Mouse (Mus musculus) B cell, adult 2 months (primary cell): ENCODE data around the gene Tns3.

Source experiments
- DNase-seq, 2 experiments: peaks; one replicate each; pipeline ENCODE4 v3.0.0; 2022

Tns3 gene

DNA sequence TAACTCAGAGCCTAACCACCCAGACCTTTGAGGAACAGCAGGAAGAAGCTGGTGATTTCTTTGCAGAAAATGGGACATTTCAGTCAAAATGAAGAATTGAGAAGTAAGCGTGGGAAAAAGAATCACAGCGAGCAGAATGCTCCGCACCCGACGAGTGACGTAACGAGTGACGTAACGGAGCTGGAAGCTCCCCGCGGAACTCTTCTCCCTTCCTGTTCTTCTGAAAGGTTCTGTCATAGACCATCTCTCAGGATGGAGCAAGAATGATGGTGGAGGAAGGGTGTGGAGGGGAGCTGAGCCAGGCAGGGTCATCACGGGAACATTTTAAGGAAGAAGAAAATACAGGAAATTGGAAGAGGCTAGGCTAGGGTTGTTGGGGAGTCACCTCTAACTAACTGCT lies 54.5 kb downstream of the Tns3 start:
- DNase-seq, result no peak

DNA sequence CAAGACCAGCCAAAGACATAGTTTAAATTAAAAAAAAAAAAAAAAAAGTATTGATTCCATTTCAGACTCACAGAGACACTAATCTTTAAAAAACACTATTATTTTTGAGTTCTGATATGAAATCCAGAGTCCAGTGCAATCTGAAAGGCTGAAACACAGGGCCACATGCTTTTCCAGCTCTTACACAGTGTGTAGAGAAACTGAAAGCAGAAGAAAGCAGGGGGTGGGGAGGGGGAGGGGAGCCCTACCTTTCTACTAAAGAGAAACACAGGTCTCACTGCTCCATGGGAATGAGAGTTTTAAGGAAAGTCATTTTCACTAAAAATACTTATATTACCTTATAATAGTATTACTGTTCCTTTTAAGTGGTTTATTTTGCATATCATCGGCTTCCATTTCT lies 57.2 kb downstream of the Tns3 start:
- no peak for DNase-seq

DNA sequence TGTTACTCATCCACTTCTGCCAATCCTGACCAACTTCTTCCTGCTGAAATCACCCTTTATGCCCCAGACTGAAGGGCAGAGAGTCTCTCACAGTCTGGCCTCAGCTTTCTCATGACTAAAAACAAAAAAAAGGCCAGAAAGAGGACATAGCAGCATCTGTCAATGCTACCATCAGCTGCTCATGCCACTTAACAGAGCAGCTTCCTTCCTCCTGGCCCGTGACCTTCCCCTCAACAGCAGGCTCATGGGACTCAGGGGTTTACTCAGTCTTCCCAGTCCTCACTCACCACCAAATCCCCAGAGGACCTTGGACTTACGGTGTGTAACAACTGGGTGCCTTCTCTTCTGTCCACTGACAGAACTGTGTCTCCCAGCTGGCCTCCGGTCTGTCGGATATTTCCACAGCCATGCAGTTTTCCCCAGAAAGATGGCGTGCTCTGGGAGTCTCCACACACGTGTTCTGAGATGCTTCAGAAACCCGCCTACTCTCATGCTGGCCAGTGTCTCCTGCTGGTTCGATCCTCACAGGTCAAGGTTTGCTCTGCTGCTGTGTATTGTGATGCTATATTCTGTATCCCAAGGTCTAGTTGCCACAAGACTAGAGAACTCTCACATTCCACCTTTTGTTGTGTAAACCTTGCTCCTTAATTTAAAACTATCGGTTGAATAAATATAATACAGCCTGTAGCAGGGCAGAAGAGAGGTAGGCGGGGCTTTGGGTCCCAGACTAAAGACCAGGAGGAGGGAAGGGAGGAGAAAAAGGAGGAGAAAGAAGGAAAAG lies 59.4 kb downstream of the Tns3 start:
- no peak for DNase-seq

DNA sequence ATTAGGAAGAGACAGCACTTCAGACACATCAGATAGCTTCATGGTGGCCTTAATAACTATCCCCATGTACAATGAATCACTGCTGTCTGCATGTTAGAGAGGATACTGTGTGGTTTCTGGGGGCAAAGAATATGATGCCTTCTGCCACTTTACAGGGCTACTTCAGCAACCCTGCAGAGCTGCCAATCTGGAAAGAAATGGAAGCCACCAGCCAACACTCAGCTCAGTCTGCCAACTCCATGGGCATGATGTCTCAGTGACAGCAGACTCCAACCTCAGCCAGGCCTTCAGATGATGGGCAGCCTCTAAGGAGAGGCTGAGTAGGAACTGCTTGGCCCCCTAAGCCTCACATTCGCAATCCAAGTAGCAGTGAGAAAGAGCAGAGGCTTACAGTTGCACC lies 61.7 kb downstream of the Tns3 start:
- DNase-seq, result no peak

DNA sequence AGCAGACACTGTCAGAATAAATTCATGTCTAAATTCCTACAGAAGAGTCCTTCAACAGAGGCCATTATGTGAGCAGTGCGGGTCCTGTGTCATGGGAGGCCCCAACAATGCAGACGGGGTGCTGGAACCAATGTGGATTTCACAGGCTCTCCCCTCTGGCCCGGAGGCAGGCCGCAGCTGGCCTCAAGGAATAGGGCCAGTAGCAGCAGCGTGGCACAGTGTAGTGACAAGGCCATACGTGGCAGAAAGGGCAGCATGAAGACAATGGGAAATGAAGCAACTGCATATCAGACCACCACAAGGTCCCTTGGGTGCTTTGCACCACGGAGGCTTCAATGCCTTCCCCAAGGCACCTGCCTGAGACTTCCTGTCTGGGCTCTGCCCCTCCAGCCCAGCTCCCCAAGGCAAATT lies 62.9 kb downstream of the Tns3 start:
- peak; percentile 30 to 38 for DNase-seq

DNA sequence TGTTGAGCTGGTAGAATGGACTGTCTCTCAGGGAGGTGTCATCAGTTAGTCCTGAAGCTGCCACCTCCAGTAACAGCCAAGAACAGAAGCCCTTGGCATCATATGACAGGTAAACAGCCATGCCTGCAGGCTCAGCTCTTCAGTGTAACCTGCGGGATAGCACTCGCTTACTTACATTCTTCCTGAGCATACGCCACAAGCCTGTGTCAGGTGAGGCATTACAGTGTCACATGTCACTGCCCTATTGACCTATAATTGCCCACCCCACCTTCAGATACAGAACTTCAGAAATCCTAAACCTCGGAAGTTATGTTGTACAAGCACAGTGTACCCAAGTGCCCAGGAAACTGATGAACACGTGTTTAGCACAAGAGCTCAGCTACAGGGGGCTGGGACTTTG lies 68.7 kb downstream of the Tns3 start:
- no peak for DNase-seq

DNA sequence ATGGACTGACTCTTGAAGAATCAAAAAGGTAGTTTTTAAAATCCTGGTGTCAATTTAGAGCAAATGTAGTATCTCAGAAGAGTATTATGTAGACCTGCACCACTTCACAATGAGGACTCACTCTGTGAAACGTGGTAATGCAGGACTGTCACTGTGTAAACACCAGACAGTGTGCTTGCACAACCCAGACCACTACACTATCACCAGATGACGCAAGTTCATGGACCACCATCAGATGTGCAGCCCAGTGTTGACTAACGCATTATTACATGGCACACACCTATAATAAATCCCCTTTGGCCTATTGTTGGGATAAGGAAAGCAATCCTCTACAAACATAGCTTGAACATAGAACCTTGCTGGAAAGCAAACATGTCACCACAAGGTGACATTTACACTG lies 71.2 kb downstream of the Tns3 start:
- DNase-seq, result no peak

DNA sequence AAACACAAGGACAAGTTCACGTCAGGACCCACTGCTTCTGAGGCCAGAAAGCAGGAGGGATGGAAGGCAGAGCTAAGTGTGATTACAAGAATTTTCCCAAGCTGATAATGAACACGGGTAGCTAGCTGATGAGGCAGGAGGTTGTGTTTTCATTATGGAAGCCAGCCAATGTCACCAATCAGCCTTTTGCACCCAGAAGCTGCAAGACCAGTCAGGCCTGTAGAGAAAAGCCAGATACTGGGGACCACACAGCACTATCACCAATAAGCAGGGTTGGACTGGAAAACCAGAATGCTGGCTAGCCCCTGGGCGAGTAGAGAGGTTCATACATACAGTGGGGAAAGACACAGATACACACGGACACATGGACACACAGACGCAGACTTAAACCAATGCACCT lies 73.1 kb downstream of the Tns3 start:
- no peak for DNase-seq

DNA sequence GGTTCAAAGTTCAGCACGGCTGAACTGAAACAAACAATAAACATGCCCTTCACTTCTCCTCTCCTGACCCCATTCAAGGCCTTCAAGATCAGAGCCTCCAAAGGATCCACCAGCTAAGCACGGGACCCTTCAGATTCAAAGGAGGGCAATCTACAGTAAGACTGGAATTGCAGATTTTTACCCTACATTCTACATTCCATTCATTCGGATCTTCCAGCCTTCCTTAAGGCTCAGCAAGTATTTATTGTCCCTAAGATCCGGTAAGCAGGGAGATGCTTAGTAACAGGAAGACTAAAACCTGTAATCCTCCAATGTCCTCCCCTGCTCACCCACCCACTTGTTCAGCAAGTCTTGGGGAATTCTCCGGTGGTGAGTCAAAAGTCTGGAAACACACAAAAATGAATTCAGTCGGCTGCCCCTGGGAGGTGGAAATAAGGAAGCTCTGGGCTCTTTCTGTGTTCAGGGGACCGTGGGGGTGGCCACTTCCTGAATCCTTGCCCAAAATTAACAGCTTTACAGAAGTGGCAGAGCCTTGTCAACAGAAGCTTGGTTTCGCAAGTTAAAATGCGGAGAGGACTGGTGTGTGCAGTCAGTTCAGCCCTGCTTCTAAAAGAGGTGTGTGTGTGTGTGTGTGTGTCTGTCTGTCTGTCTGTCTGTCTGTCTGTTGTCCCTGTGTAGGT lies 75.0 kb downstream of the Tns3 start:
- peak; percentile 55 to 64 for DNase-seq

DNA sequence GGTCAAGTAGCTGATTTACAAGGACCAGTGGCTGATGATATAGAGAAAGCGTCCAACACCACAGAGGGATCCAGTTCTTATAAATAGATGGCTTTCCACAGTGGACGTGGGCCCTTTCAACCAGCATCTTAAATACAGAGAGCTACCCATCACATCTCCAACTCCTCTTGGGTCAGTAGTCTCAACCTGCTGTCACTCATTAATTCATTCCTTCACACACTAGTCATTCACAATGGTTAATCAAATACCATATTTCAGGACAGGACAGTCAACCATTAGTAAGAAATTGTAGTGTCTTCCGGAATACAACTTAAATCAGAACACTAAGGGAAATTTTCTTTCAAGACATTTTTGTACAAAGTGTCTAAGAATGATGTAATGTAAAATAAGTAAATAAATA lies 76.4 kb downstream of the Tns3 start:
- no peak for DNase-seq

DNA sequence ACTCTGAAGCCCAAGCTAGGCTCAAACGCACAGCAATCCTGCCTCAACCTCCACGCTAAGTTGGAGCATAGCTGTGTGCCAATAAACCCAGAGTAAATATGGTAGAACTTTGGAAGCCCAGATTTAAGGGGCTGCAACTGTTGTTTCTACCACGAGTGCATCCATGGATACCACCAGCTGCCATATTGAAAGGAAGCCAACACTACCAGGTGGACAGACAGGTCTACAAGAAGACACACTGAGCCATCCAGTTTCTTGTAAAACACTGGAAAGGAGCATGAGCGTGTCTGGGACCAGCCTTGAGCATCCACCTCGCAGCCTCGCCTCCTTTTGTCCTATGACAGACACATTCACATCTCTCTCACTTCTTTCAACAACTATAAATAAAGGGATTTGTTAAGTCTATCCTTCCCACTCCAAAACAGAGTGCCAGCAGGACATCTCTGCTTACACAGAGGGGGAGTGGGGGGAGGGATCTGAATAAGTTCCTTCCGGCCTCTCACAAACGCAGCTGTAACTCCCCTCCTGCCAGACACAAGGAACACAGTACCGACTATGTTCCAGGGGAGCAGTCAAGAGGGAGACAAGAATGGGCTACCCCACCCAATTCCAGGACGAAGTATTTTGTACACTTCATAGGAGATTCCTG lies 77.2 kb downstream of the Tns3 start:
- no peak for DNase-seq

DNA sequence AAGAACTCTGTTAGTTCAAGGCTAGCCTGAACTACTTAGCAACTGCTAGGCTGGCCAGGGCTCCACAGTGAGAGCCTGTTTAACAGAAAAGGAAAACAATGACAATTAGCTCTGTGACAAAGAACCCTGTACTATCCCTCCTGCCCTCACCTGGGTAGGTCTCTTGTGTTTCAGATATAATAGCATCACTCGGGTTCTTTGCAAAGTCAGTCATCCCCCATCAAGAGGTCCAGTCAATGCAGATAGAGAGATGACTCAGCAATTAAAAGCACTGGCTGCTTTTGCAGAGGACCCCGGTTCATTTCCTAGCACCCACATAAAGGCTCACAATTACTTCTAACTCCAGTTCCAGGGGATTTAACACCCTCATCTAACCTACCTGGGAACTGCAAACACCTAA lies 78.0 kb downstream of the Tns3 start:
- DNase-seq, result no peak

DNA sequence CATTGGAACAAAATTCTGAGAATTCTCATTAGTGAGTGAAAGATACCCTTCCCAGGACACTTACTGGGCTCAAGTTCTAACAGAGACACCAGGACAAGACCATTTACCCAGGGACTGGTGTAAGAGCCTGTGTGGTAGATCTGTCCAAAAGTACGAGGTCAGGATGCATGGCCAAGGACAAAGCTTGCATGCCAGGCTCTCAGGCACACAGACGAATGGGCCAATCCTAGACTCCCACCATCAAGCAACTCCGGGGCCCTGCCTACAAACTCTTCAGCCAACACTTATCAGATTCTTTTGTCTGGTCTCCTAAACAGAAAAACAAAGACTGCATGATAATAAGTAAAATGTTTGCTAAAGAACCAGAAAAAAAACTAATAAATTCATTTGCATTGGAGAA lies 78.6 kb downstream of the Tns3 start:
- no peak for DNase-seq

DNA sequence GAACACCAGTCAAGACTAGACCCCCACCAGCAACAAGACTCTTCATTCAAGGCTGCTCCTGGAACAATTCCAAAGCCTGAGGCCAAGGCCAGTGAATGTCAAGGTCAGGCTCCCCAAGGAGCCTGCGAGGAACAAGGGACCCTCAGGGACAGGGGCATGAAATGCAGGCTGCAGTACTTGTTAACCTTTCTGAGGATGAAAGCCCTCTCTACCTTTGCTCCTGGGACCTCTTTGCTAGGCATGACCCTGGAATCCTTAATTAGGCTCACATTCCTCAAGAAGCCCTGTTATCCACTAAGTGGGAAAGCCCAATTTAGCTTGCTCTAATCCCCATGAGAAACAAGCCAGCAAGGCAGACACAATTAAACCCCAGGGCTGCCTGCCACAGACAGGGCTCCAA lies 79.4 kb downstream of the Tns3 start:
- DNase-seq, result no peak

DNA sequence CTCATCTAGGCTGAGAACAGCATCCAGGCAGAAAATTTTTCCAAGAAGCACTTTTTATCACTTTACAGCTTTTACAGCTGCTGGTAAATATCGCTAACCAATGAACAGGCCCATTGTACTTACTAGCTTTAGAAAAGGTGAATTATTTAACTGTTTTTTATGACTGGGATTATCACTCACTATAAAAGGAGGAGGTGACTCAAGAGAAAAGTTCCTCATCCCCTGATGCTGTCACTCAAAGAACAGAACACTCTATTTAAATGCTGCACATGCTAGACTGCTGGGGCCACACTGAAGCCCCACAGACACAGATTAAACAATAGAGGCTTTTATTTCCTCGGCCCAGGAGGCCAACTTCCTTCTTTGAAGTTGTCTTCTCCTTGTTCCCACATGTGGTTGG lies 80.0 kb downstream of the Tns3 start:
- no peak for DNase-seq

DNA sequence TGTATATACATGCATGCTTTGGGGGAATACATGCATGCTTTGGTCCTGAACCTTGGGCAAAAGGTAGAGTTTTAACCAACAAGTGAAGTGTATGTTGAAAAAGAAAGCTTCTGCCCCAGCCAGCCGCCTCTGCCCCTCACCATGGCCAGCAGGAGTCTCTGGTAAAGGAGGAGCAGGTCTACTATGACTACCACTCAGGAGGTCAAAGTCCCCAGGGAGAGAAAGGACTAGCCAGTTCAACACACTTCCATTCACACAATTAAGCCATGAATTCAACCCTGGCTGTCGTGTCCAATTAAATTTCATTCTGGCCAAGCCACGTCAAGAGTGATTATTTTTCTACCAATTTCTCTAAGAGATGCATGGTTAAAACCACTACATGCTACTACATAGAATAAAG lies 81.2 kb downstream of the Tns3 start:
- DNase-seq, result no peak

DNA sequence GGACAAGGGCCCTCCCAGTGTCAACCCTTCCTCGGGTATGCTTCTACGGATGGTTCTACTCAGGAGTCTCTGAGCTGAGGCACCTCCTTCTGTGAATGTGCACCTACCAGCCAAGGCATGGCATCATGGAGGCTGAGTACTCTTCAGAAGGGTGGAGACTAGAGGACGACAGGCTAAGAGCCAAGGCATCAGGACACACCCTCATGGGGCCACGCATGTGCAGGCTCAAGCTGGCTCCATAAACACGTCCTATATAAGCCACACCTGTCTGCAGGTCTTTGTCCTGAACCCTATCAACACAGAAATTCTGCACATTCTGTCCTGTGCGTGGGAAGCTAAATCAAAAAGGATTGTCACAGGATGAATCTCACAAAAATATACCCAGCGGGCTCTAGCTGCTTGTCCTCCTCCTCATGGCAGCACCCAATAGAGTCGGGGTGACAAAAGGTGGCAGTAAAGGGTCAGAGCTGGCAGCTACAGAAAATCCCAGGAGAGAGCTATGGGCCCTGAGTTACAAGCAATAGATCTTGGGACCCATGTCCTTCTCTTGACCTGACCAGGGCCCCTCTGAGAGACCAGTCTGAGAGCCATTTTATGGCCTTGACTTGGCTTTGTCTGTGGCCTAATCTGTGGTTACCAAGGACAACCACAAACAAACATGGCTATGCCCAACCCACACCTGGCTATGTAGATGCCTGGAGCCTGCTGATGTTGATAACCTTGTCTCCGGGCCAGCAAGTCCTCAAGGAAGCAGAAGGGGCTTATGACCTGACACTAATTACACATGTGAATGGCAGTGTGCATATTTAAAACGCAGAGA lies 82.0 kb downstream of the Tns3 start:
- DNase-seq, result no peak

DNA sequence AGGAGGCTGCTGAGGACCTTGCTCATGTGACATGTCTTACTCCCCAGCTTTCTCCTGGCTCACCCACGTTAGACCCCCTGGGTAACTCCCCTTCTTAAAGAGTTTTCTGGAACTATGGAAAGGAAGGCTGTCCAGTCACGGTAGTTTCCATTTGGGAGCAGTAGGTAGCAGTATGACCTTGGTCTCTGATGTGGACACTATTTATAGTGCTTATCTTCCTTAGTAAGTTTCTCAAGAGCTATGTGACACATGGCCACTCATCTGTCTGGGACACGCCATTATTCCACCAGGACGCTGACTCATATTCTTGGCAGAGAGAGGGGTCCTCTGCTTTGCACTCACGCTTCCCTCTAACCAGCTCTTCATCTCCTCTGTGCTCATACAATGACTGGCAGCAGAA lies 84.5 kb downstream of the Tns3 start:
- no peak for DNase-seq

DNA sequence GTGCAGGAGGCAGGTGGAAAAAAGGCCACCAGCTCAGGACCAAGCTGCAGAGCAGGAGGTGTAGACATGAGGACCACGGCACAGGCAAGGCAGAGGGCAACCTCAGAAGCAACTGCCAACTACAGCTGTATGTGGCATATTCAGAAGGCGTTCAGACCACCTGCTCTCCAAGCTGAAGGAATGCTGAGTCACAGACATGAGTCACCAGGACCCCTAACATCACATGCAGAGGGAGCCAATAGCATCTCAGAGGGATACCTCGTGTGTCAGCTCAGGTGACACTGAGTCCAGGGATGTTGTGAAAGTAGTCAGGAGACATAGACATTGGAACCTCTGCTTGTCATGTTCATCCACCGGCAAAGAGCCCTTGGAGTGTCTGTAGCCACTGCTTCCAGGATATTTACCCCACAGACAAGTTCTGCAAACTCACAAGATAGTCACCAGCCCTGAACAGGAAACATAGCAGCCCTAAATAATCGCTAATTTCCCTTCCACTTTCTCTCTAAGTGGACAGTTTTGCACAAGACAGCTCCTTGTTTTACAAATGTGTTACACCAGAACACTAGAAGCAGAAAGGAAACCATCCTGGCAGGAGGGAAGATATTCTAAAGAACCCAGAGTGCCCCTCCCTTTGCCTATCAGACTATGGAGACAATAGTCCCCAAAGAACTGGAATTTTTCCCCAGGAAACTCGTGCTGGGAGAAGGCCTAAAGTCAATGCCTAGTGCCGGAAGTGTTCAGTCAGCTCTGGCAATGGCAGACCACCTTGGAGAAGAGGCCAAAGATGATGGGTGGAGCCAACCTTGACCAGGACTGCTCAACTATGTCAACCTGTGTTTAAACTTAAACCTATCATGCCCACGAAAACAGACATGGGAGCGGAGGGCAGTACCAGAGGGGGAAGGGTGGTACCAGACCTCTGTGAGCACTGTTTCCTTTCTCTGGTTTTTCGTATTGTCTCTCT lies 88.8 kb downstream of the Tns3 start:
- no peak for DNase-seq

DNA sequence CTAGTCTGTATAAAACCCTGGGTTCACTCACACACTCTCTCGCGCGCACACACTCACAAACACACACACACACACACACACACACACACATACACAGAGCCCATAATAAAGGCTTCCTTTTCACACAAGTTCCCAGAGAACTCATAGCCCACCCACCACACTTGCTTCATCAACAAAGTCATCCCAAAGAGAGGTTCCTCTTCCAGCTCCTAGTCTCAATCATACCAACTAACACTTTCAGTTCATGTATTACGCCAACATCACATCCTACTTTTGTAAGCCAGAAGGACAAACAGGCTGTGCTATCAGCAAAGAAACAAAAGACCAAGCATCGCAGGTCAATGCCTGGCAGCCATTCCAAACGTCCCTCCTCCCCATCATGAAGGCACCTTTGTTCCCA lies 89.8 kb downstream of the Tns3 start:
- DNase-seq, result no peak

DNA sequence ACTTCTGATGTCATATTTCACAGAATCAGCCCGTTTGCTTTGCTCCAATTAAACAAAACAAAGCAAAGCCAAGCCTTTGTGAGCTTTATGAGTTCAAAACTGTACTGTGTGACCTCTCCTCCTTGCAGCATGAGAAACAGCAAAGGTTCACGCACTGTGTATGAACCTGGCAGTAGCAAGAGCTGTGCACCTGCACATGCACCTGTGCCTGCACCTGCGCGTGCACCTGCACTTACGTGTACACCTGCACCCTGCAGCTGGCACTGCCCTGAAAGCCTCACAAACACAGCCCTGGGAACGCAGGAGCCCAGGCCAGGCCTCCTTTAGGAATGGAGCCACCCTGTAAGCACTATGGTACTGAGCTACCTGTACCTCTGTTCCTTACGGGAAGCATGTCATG lies 91.6 kb downstream of the Tns3 start:
- DNase-seq, result no peak
